Mouse (Mus musculus) neural tube, embryonic 15.5 days (tissue): Measurements from ENCODE around the gene Olfr1387. TPM values are rescaled to one million over a fixed set of nuclear protein-coding genes. Genes with fewer than 3 reads are reported as not detected.
"Not testable (repeated sequence)": the region's sequence is repeated elsewhere in the genome, so short reads cannot be mapped to it uniquely, and the experiment has no call there.

ENCODE experiments used
- ATAC-seq: fragments of 200-750 bp; cut with Nextera tagmentation; 2 replicates; pipeline ENCODE4 v1.8.0; 2017; ENCODE audit warnings: mild to moderate bottlenecking, moderate TSS enrichment, moderate library complexity; ENCODE audit not compliant: low FRiP score
- H3K27ac ChIP-seq: fragments of 300-500 bp; sonication (generic); replicated peaks from 2 replicates; pipeline ENCODE4 v1.5.1; 2015; ENCODE audit warnings: mild to moderate bottlenecking, inconsistent platforms
- H3K27me3 ChIP-seq: fragments of 300-500 bp; sonication (generic); replicated peaks from 2 replicates; pipeline ENCODE4 v1.6.1; 2015; ENCODE audit warnings: inconsistent platforms
- H3K36me3 ChIP-seq: fragments of 300-500 bp; sonication (generic); 2 replicates; pipeline ENCODE4 v1.6.1; 2015; ENCODE audit warnings: inconsistent platforms
- H3K4me1 ChIP-seq: fragments of 300-500 bp; sonication (generic); 2 replicates; pipeline ENCODE4 v1.6.1; 2015; ENCODE audit warnings: inconsistent platforms
- H3K4me2 ChIP-seq: fragments of 300-500 bp; sonication (generic); 2 replicates; pipeline ENCODE4 v1.6.1; 2015; ENCODE audit warnings: inconsistent platforms, mild to moderate bottlenecking, moderate library complexity
- H3K4me3 ChIP-seq: fragments of 300-500 bp; sonication (generic); replicated peaks from 2 replicates; pipeline ENCODE4 v1.5.1; 2015; ENCODE audit warnings: mild to moderate bottlenecking, inconsistent platforms
- H3K9ac ChIP-seq: fragments of 300-500 bp; sonication (generic); replicated peaks from 2 replicates; pipeline ENCODE4 v1.6.1; 2015; ENCODE audit warnings: mild to moderate bottlenecking, inconsistent platforms
- H3K9me3 ChIP-seq: fragments of 300-500 bp; sonication (generic); replicated peaks from 2 replicates; pipeline ENCODE4 v1.6.1; 2016; ENCODE audit warnings: inconsistent platforms
- WGBS: fragments of 180-500 bp; shearing (Covaris S2); methylation state at CpG from one replicate; pipeline ENCODE4 v1.1.7; 2015; ENCODE audit warnings: mixed read lengths; 5-methylcytosine and 5-hydroxymethylcytosine counted together
- polyA plus RNA-seq: library from polyadenylated mRNA; unstranded; fragments of >200 nt; fragmentation: Nextera tagmentation; extraction: Ambion mirVana; gene quantifications from 2 replicates; pipeline ENCODE4 v1.2.1, GENCODE M21; 2015

Gene Olfr1387
- not detected in 2 replicates for polyA plus RNA-seq

- no peak within 1 kb of the TSS for H3K4me3 ChIP-seq
- 94% methylated on average over 1 of the region's 1 CpGs for WGBS
- H3K27me3 ChIP-seq: no peaks in the 10 kb centered on the region
- H3K9me3 ChIP-seq: no peaks in the 10 kb centered on the region
- ATAC-seq: no peak
- no peak within 1 kb of the TSS for H3K9ac ChIP-seq
- no peaks in the 10 kb centered on the region for H3K36me3 ChIP-seq
- no peak within 1 kb of the TSS for H3K27ac ChIP-seq
- no peaks in the 10 kb centered on the region for H3K4me1 ChIP-seq
- no peak within 1 kb of the TSS for H3K4me2 ChIP-seq
These were observed at the start of gene Olfr1387 for GRCm38 (mm10) chr11:49455043-49455442. Olfr1387 (plus strand) TSS chr11:49455343.

- Histone ChIP-seq H3K4me3 (no peak overlapping the region), H3K4me1 (no peaks in the 10 kb centered on the region), H3K4me2 (no peak overlapping the region), H3K27me3 (no peaks in the 10 kb centered on the region), H3K9ac (no peak overlapping the region), H3K36me3 (no peaks in the 10 kb centered on the region), H3K9me3 (no peaks in the 10 kb centered on the region), H3K27ac (no peak overlapping the region)
- no peak for ATAC-seq
- 78% methylated on average over 3 of the region's 3 CpGs for WGBS
These were observed 48.4 kb upstream of the Olfr1387 start for GRCm38 (mm10) chr11:49406784-49407183.

GRCm38 (mm10) chr11:49410540-49410939 is 44.6 kb upstream of the Olfr1387 start:
- no peak for ATAC-seq
- no peaks in the 10 kb centered on the region for H3K9me3 ChIP-seq
- no peak overlapping the region for H3K4me3 ChIP-seq
- no peak overlapping the region for H3K27ac ChIP-seq
- H3K9ac ChIP-seq: no peak overlapping the region
- H3K27me3 ChIP-seq: no peaks in the 10 kb centered on the region
- no peaks in the 10 kb centered on the region for H3K36me3 ChIP-seq
- H3K4me1 ChIP-seq: no peaks in the 10 kb centered on the region
- 30% methylated on average over 1 of the region's 1 CpGs for WGBS
- H3K4me2 ChIP-seq: no peak overlapping the region

GRCm38 (mm10) chr11:49422767-49423166 is 32.4 kb upstream of the Olfr1387 start, which contains the start of gene Olfr1389:
Olfr1389 (plus strand) TSS chr11:49423067.
- Histone ChIP-seq H3K4me3 (no peak within 1 kb of the TSS), H3K4me2 (no peak within 1 kb of the TSS), H3K27me3 (no peaks in the 10 kb centered on the region), H3K9me3 (no peaks in the 10 kb centered on the region), H3K9ac (no peak within 1 kb of the TSS), H3K27ac (no peak within 1 kb of the TSS), H3K4me1 (no peaks in the 10 kb centered on the region), H3K36me3 (no peaks in the 10 kb centered on the region)
- ATAC-seq: no peak
- 93% methylated on average over 2 of the region's 2 CpGs for WGBS

- no peak overlapping the region for H3K27ac ChIP-seq
- WGBS: 96% methylated on average over 1 of the region's 1 CpGs
- H3K36me3 ChIP-seq: no peaks in the 10 kb centered on the region
- H3K9ac ChIP-seq: no peak overlapping the region
- ATAC-seq: no peak
- no peaks in the 10 kb centered on the region for H3K9me3 ChIP-seq
- no peak overlapping the region for H3K4me3 ChIP-seq
- H3K4me2 ChIP-seq: no peak overlapping the region
- H3K4me1 ChIP-seq: no peaks in the 10 kb centered on the region
- H3K27me3 ChIP-seq: no peaks in the 10 kb centered on the region
These were observed 29.8 kb upstream of the Olfr1387 start for GRCm38 (mm10) chr11:49425257-49425927.

GRCm38 (mm10) chr11:49429641-49430040 is 25.5 kb upstream of the Olfr1387 start:
- Histone ChIP-seq H3K9ac (no peak overlapping the region), H3K4me2 (no peak overlapping the region), H3K36me3 (no peaks in the 10 kb centered on the region), H3K4me3 (no peak overlapping the region), H3K4me1 (no peaks in the 10 kb centered on the region), H3K9me3 (no peaks in the 10 kb centered on the region), H3K27me3 (no peaks in the 10 kb centered on the region), H3K27ac (no peak overlapping the region)
- no peak for ATAC-seq
- 87% methylated on average over 2 of the region's 2 CpGs for WGBS

- 69% methylated on average over 3 of the region's 3 CpGs for WGBS
- no peak within 1 kb of the TSS for H3K4me3 ChIP-seq
- no peak within 1 kb of the TSS for H3K27ac ChIP-seq
- no peak within 1 kb of the TSS for H3K4me2 ChIP-seq
- H3K9ac ChIP-seq: no peak within 1 kb of the TSS
- H3K27me3 ChIP-seq: no peaks in the 10 kb centered on the region
- no peak for ATAC-seq
- H3K9me3 ChIP-seq: no peaks in the 10 kb centered on the region
- H3K36me3 ChIP-seq: no peaks in the 10 kb centered on the region
- H3K4me1 ChIP-seq: no peaks in the 10 kb centered on the region
These were observed 18.7 kb upstream of the Olfr1387 start, which contains the start of gene Olfr1388 for GRCm38 (mm10) chr11:49436411-49436810. Olfr1388 (plus strand) TSS chr11:49436624.

GRCm38 (mm10) chr11:49464746-49465145 is 9.6 kb downstream of the Olfr1387 start, which contains the start of gene Olfr1386:
Olfr1386 (plus strand) TSS chr11:49465046.
- 81% methylated on average over 3 of the region's 3 CpGs for WGBS
- H3K9me3 ChIP-seq, H3K27ac ChIP-seq, H3K4me3 ChIP-seq, H3K36me3 ChIP-seq, ATAC-seq, H3K4me2 ChIP-seq, H3K4me1 ChIP-seq, H3K9ac ChIP-seq, H3K27me3 ChIP-seq: not testable (repeated sequence)

- no peak overlapping the region for H3K27ac ChIP-seq
- H3K27me3 ChIP-seq: no peaks in the 10 kb centered on the region
- ATAC-seq: no peak
- no peak overlapping the region for H3K4me2 ChIP-seq
- H3K4me3 ChIP-seq: no peak overlapping the region
- 55% methylated on average over 4 of the region's 4 CpGs for WGBS
- H3K36me3 ChIP-seq: no peaks in the 10 kb centered on the region
- H3K4me1 ChIP-seq: no peaks in the 10 kb centered on the region
- H3K9me3 ChIP-seq: no peaks in the 10 kb centered on the region
- no peak overlapping the region for H3K9ac ChIP-seq
These were observed 30.8 kb downstream of the Olfr1387 start for GRCm38 (mm10) chr11:49485973-49486372.

- not testable (repeated sequence) for H3K4me1 ChIP-seq, H3K9me3 ChIP-seq, ATAC-seq, H3K9ac ChIP-seq, H3K4me3 ChIP-seq, H3K27me3 ChIP-seq, H3K4me2 ChIP-seq, H3K36me3 ChIP-seq, H3K27ac ChIP-seq
- WGBS: 86% methylated on average over 1 of the region's 1 CpGs
These were observed 33.6 kb downstream of the Olfr1387 start, which contains the start of gene Olfr1385 for GRCm38 (mm10) chr11:49488770-49489169. Olfr1385 (plus strand) TSS chr11:49489070.
